Mouse (Mus musculus): Measurements from ENCODE around the gene Eif5.
"Not testable (repeated sequence)": the region's sequence is repeated elsewhere in the genome, so short reads cannot be mapped to it uniquely, and the experiment has no call there.

Eif5 gene

DNA sequence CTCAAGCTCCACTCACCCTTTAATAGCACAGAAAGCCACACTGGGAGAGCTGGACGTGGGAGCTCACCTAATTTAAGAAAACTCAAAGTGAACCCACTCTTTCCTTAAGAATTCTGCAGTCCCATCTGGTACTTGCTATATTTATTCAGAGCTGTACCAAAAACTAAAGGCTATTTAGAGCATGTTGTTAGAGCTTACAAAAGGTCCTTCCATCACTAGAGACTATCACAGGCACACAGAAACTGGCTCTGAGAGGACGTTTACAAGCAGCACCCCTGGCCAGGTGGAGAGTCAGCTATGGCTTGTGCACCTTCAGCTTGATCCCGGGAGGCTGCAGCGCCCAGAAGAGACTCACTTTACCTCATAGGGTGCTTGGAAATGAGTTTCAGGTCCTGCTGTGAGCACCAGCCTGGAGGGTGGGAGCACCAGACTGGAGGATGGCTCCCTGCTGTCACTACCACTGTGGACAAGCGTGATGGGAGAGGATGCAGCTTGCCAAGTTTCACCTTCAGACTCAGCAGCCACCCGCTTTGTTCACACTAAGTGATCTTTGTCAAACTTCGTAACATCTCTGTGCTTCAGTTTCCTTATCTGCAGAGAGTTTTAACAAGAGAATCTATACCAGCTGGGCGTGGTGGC, 10.1 kb upstream of the Eif5 start:
- DNase-seq = no peak

DNA sequence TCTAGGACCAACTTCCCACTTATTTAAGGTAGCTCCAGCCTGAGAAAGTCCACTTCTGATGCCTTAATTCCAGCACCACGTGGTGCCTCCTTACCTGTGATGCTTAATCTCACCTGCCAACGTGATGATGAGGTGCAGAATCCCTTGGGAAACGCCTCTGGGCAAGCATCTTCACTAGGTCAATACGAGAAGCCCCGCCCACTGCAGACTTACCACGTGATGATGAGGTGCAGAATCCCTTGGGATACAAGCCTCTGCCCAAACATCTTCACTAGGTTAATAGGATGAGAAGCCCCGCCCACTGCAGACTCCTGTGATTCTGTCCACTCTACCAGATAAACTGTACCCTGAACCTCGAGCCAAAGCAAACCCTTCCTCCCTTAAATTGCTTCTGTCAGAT, 8.6 kb upstream of the Eif5 start:
- no peak for DNase-seq

- DNase-seq = no peak
These were observed 4.6 kb upstream of the Eif5 start for GRCm38 (mm10) chr12:111533096-111533794.

DNA sequence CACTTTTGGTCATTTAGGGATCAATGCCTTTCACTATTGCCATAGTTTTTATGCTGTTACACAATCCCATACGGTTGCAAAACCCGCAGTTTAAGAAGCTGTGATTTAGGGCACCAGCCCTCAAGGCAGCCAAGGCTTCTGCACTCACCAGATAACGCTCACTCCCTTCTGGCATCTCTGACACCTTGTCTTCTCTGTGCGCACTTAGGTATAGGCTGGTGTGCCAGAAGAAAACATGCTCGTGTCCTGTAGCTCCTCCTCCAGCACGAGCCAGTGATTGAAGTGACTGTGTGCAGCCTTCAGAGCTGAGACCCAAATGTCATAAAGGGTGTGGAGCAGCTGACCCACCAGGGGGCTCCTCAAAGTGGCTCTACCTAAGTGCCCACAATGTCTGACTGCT, 2.5 kb upstream of the Eif5 start:
- DNase-seq = no peak

GRCm38 (mm10) chr12:111535762-111536161, 2.1 kb upstream of the Eif5 start:
- DNase-seq = no peak

DNA sequence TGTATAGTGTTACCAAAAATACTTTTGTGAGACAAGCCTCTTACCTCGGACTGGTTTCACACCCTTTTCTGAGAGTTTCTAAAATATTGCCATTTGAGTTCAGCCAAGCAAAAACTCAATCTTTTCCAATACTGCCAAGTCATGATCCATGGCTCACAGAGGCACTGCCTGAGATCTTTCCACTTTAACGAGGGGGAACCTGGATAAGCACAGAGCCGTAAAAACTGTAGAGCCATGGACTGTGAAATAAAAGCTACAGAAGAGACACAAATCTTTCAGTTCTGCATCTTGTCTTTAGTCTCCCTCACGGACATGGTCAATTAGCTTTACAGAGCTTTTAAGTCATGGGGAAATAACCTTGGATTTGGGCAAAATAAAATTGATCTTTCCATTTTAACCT, 1.1 kb upstream of the Eif5 start:
- no peak for DNase-seq

- no peak for DNase-seq
These were observed 475 bp upstream of the Eif5 start for GRCm38 (mm10) chr12:111537341-111537740.

DNA sequence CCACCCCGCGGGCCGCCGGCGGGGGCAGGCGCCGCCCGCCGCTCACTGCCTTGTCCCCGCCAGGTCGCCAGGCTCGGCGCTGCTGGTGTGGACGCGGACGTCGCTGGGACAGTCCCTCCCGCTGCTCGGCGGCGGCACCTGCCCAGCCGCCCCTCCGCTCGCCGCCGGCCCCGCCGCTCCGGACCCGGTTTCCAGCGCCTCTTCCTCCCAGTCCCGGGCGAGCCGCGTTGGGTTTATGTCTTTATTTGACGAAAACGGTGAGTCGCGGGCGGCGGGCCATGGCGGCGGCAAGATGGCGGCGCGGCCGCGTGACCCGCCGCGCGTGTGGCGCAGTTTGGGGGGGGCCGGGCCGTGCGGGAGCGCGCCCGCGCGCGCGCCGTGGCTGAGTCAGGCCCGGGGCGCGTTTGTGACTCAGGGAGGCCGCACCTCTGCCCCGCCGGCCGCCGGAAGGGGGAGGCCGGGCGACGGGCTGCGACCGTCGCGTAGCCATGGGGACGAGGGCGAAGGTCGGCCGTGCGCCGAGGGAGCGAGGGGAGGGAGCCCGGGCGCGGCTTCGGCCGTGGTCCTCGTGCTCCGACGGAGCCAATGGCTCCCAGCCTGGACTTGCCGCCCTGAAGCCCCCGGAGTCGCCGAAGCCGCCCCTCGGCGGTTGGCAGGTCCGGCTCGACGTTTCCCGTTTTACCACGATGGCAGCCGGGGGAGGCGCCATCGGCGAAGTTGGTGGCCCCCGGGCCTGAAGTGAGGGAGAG, 650 bp downstream of the Eif5 start:
- peak; percentile 74 to 82 for DNase-seq

DNA sequence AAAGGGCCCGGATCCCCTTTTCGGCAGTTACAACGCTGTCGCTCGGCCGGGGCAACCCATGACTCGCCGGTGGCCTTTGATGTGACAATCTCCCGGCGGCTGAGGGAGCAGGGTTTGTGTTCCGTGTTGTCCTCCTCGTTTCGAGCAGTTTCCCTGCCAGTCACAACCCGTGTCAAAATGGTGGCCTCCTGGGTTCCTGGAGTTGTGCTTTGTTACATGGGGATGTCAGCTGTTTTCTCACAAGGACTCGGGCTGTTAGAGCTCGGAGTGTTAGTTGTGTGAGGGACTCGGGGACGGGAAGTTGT, 1.2 kb downstream of the Eif5 start:
- DNase-seq = no peak

- DNase-seq = no peak
These were observed 9.3 kb downstream of the Eif5 start for GRCm38 (mm10) chr12:111547070-111547469.

GRCm38 (mm10) chr12:111548555-111549289, 10.9 kb downstream of the Eif5 start:
- no peak for DNase-seq

DNA sequence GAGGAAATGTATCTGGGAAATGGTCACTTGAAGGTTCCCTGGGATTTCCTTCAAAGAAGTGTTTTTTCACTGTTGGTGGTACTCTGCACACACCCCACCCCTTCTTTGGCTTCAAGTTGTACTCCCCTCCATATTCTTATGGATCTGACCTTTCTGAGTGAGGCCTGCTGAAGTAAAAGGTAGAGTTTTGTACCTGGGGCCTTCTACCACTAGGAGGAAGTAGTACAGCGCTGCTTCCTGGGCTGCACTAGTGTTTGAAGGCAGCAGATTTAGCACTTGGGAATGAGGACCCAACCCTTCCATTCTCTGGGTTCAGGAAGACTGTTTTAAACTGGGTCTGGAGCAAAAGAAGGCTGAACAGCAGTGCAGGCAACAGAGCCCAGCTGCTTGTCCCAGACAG, 12.9 kb downstream of the Eif5 start:
- no peak for DNase-seq

GRCm38 (mm10) chr12:111552342-111552741, 14.5 kb downstream of the Eif5 start:
- no peak for DNase-seq

GRCm38 (mm10) chr12:111555357-111555756, 17.5 kb downstream of the Eif5 start:
- no peak for DNase-seq

DNA sequence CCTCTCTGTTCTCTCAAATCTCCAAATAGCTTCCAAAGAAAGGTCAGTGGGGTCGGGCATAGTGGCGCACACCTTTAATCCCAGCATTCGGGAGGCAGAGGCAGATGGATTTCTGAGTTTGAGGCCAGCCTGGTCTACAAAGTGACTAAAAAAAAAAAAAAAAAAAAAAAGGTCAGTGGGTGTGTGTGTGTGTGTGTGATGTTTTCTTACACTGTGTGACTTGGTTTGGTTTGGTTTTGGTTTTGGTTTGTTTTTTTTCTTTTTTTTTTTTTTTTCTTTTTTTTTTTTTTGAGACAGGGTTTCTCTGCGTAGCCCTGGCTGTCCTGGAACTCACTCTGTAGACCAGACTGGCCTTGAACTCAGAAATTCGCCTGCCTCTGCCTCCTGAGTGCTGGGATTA, 18.1 kb downstream of the Eif5 start:
- not testable (repeated sequence) for DNase-seq

GRCm38 (mm10) chr12:111557538-111557937, 19.7 kb downstream of the Eif5 start:
- no peak for DNase-seq

DNA sequence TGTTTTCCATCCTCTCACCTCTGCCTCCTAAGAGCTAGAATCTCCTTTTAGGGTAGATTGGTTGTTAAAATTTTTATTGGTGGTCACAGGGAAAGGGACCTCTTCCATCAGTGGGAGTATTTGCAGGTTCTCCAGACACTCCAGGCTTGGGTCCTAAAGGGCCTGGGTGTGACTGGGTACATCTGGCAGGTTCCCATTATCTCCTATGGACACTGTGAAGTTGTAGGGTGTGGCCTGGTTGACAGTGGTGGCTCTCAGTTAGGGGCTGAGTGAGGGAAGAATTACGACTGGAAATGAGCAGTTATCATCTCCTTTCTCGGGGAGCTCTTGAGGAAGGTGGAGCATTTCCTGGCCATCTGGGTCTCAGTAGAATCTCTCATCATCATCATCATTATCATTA, 20.8 kb downstream of the Eif5 start:
- DNase-seq = no peak

GRCm38 (mm10) chr12:111559647-111560258, 21.9 kb downstream of the Eif5 start:
- DNase-seq = peak; percentile 57 to 58

DNA sequence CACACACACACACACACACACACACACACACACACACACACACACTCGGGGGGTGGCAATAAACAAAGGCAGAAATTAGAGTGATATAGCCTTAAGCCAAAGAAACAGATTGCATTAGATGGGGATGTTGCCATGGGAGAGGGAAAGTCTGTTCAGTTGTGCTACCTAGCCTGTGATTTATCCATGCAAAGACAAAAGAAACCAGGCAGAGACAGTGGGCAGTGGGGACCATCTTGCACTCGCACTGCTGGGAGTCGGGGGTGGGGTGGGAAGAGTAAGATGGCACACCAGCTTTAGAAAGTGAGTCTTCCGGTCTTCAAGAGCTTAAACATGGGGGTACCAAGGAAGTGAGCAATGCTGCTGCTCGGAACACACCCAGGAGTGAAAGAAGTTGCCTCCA, 22.5 kb downstream of the Eif5 start:
- no peak for DNase-seq

GRCm38 (mm10) chr12:111562276-111562814, 24.5 kb downstream of the Eif5 start:
- DNase-seq = no peak

- DNase-seq = no peak
These were observed 25.3 kb downstream of the Eif5 start for GRCm38 (mm10) chr12:111563076-111563629.

GRCm38 (mm10) chr12:111565363-111565762, 27.5 kb downstream of the Eif5 start:
- no peak for DNase-seq
